Mouse (Mus musculus) ES-Bruce4 (cell line): ENCODE measurements around the gene Ano6.

Experiments used
- CTCF ChIP-seq: IDR thresholded peaks from one replicate; pipeline ENCODE4 v1.8.1; 2011; ENCODE audit warnings: low read depth, low read length
- EP300 ChIP-seq: IDR thresholded peaks from 2 replicates; pipeline ENCODE4 v1.6.1; 2011; ENCODE audit warnings: low read depth, low read length; ENCODE audit not compliant: insufficient read depth
- POLR2A ChIP-seq: IDR thresholded peaks from one replicate; pipeline ENCODE4 v1.8.1; 2011; ENCODE audit warnings: low read length; ENCODE audit not compliant: insufficient read depth

- no peak for TF ChIP-seq POLR2A
- no peak for TF ChIP-seq EP300
- TF ChIP-seq CTCF = no peak
These were observed 19.7 kb downstream of the Ano6 start for GRCm38 (mm10) chr15:95810357-95810761.
